Mouse (Mus musculus): ENCODE measurements around the gene Hoga1. TPM values are rescaled to one million over a fixed set of nuclear protein-coding genes. Genes with fewer than 3 reads are reported as not detected.

The Hoga1 gene
- polyA plus RNA-seq, 1 experiment from 2014 or later: 0.69 TPM

DNA sequence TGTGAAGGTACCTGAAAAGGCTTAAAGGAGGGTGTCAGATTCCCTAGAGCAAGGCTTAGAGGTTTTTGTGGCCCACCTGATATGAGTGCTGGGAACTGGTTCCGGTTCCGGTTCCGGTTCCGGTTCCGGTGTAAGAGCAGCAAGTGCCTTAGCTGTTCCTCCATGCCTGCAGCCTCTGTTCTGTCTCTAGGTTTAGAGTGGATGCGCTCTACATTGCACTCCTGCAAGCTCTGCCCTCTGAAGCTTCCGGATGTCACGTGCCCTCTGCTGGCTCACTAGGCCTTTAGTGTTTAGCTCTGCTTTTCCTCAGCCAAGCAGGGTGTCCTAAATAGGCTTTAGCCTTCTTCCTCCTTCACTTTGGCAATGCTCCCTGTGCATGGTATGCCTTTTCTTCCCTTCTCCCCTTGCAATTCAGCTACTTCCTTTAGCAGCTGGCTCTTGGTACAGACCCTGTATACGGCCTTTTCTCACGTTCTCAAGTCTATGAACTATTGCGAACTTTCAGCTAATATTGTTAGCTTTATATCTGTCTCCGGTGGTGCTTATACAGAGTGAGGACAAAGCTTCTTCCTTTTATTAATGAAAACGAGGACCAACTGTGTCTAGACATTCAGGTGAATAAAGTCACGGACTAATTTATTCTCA is 43.8 kb downstream of the Hoga1 start:
- H3K4me2 ChIP-seq: peak overlapping the region; percentile 73
- H3K36me3 ChIP-seq: peaks cover 8% of the 10 kb centered on the region; the same call in 1 of the 2 replicates
- H3K4me1 ChIP-seq (replicated peaks): peaks cover 24% of the 10 kb centered on the region
- H3K4me3 ChIP-seq: peak overlapping the region; percentile 86
- WGBS: 21% methylated on average over 14 of the region's 14 CpGs
- no peak for ATAC-seq (ENCODE audit: insufficient number of reproducible peaks, low FRiP score)
- H3K9ac ChIP-seq: no peak overlapping the region; the same call in 1 of the 2 replicates
- peak overlapping the region; percentile 89 for H3K27ac ChIP-seq (ENCODE audit: poor library complexity, severe bottlenecking)
- no peaks in the 10 kb centered on the region for H3K27me3 ChIP-seq (replicated peaks)
- H3K9me3 ChIP-seq (replicated peaks): no peaks in the 10 kb centered on the region

DNA sequence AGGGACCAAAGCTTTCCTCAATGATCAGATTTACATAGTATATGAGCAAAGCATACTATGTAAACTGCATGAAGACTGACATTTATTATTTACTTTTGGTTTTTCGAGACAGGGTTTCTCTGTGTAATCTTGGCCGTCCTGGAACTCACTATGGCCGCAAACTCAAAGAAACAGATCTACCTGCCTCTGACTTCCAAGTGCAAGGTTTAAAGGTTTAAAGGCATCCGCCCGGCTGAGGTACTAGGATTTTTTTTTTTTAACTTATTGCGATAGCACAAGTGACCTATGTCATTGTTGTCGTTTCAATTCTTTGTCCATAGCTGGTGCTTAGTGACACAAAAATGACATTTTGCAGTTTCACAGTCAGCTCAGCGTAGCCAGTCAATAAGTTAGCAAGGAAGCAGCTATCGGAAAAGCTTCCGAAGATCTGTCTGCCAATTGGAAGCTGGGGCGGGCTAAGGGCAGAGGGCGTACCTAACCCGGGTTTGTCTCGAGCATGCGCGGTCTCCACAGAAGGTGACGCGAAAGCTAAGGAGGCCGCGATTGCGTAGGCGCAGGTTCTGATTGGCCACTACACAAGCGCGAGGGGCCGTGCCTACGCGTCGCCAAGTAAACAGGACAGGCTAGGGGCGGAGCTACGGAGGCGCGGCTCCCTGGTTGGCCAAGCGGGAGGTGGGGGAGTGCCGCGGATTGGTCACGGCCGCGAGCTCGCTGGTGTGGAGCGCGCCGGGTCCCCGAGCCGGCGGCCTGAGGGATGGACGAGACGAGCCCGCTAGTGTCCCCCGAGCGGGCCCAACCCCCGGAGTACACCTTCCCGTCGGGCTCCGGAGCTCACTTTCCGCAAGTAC is 44.6 kb downstream of the Hoga1 start, which contains the start of gene Pi4k2a:
TSS of gene Pi4k2a (plus strand) at position 723 of the 848 bp plus-strand sequence.
- Histone ChIP-seq H3K4me3 (peak within 1 kb of the TSS; percentile 86), H3K36me3 (peaks cover 8% of the 10 kb centered on the region; the same call in 1 of the 2 replicates), H3K27me3 (replicated peaks) (no peaks in the 10 kb centered on the region), H3K4me2 (peak within 1 kb of the TSS; percentile 73), H3K9me3 (replicated peaks) (no peaks in the 10 kb centered on the region), H3K9ac (peak within 1 kb of the TSS; percentile 82), H3K4me1 (replicated peaks) (peaks cover 24% of the 10 kb centered on the region), H3K27ac (ENCODE audit: poor library complexity, severe bottlenecking) (peak within 1 kb of the TSS; percentile 89)
- peak; percentile 99 for ATAC-seq (ENCODE audit: insufficient number of reproducible peaks, low FRiP score)
- under 1% methylated on average over 55 of the region's 55 CpGs for WGBS

DNA sequence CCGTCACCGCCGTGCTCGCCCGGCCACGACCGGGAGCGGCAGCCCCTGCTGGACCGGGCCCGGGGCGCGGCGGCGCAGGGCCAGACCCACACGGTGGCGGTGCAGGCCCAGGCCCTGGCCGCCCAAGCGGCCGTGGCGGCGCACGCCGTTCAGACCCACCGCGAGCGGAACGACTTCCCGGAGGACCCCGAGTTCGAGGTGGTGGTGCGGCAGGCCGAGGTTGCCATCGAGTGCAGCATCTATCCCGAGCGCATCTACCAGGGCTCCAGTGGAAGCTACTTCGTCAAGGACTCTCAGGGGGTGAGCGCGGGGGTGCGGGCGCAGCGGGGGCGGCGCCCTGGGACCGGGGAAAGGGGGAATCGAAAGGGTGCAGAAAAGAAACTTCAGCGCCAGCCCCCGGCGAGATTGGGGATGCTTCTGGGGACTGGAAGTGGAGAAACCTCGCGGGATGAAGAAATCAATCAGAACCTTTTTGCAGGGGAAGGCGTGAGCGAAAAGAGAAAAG is 45.3 kb downstream of the Hoga1 start:
- H3K4me1 ChIP-seq (replicated peaks): peaks cover 21% of the 10 kb centered on the region
- under 1% methylated on average over 52 of the region's 52 CpGs for WGBS
- H3K27ac ChIP-seq (ENCODE audit: poor library complexity, severe bottlenecking): peak overlapping the region; percentile 89
- H3K9ac ChIP-seq: peak overlapping the region; percentile 82
- H3K27me3 ChIP-seq (replicated peaks): no peaks in the 10 kb centered on the region
- peak overlapping the region; percentile 73 for H3K4me2 ChIP-seq
- peak overlapping the region; percentile 86 for H3K4me3 ChIP-seq
- H3K9me3 ChIP-seq (replicated peaks): no peaks in the 10 kb centered on the region
- peaks cover 8% of the 10 kb centered on the region; the same call in 1 of the 2 replicates for H3K36me3 ChIP-seq
- ATAC-seq (ENCODE audit: insufficient number of reproducible peaks, low FRiP score): peak; percentile 72

DNA sequence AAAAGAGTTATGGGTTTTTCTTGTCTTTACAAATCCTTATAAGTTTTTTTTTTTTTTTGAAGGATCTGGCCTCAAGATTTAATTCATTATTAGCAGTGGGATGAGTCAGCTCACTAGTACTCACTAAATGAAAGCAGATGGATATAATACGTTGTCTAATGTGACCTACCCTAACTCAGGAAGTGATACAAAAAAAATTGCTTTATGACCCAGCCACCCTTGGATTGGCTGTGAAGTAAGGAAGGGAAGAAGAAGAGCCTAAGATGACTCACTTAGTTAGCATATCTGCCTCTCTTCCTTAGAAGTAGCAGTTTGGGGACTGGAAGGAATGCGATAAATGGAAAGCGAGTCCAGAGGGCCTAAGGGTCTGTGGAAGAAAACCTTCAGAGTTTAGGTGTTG is 54.0 kb downstream of the Hoga1 start:
- 77% methylated on average over 3 of the region's 3 CpGs for WGBS
- Histone ChIP-seq H3K36me3 (peaks cover 27% of the 10 kb centered on the region), H3K27ac (ENCODE audit: poor library complexity, severe bottlenecking) (no peak overlapping the region), H3K27me3 (replicated peaks) (no peaks in the 10 kb centered on the region), H3K9me3 (replicated peaks) (no peaks in the 10 kb centered on the region), H3K4me3 (no peak overlapping the region), H3K4me2 (no peak overlapping the region), H3K4me1 (replicated peaks) (no peaks in the 10 kb centered on the region; the same call in 1 of the 2 replicates), H3K9ac (no peak overlapping the region)
- no peak for ATAC-seq (ENCODE audit: insufficient number of reproducible peaks, low FRiP score)

DNA sequence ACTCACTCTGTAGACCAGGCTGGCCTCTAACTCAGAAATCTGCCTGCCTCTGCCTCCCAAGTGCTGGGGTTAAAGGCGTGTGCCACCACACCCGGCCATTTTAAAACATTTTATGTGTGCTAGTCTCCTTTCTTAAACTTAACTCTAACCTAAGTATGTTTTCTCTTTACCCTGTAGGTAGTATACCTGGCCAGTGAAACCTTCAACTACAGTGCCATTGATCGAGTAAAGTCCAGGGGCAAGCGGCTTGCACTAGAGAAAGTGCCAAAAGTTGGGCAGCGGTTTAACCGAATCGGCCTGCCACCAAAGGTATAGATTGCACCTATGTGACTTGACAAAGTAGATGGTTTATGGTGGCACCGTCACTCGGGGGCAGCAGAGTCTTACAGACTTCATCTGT is 59.3 kb downstream of the Hoga1 start:
- Histone ChIP-seq H3K4me2 (no peak overlapping the region), H3K9ac (no peak overlapping the region), H3K9me3 (replicated peaks) (no peaks in the 10 kb centered on the region), H3K36me3 (peaks cover 48% of the 10 kb centered on the region), H3K4me3 (no peak overlapping the region), H3K4me1 (replicated peaks) (no peaks in the 10 kb centered on the region), H3K27ac (ENCODE audit: poor library complexity, severe bottlenecking) (no peak overlapping the region), H3K27me3 (replicated peaks) (no peaks in the 10 kb centered on the region)
- no peak for ATAC-seq (ENCODE audit: insufficient number of reproducible peaks, low FRiP score)
- WGBS: 91% methylated on average over 9 of the region's 9 CpGs

DNA sequence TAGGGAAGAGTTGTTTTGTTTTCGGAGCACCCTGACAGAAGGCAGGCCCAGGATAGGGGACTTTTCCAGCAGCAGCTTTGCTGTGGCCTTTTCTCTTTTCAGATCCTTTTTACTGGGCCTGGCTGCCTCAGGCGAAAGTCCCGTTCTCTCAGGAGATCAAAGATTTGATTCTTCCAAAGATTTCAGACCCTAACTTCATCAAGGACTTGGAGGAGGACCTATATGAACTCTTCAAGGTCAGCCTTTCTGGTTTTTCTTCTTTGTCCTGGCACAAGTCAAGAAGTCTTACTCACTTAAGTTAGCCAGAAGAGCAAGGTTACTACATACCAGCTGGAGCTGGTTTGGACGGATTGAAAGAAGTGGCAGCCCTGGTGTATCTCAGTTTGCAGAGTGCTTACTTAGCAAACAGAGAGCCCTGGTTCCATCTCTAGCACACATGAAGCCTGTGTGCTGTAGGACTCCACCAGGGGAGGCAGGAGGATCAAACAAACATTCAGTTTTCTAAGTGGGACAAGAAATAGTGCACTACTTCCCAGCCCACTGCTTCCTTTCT is 70.4 kb downstream of the Hoga1 start:
- no peaks in the 10 kb centered on the region for H3K27me3 ChIP-seq (replicated peaks)
- H3K9me3 ChIP-seq (replicated peaks): no peaks in the 10 kb centered on the region
- no peak overlapping the region for H3K9ac ChIP-seq
- WGBS: 88% methylated on average over 4 of the region's 4 CpGs
- H3K27ac ChIP-seq (ENCODE audit: poor library complexity, severe bottlenecking): no peak overlapping the region
- peaks cover 64% of the 10 kb centered on the region for H3K36me3 ChIP-seq
- no peak overlapping the region for H3K4me3 ChIP-seq
- H3K4me2 ChIP-seq: no peak overlapping the region
- no peak for ATAC-seq (ENCODE audit: insufficient number of reproducible peaks, low FRiP score)
- H3K4me1 ChIP-seq (replicated peaks): no peaks in the 10 kb centered on the region

DNA sequence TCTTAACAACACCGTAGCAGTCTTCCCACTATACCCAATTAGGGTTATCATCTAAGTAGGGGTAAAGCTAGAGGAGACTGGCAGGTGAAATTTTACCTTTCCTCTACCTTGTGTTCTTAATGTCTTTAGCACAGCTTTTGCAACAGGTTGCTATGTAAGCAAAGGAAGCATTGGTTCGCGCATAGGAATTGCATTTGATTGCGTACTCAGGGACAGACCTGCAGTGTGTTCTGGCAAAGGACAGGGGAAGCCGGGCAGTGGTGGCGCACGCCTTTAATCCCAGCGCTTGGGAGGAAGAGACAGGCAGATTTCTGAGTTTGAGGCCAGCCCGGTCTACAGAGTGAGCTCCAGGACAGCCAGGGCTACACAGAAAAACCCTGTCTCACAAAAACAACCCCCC is 72.7 kb downstream of the Hoga1 start:
- Histone ChIP-seq H3K36me3 (peaks cover 83% of the 10 kb centered on the region), H3K9ac (no peak overlapping the region), H3K4me3 (no peak overlapping the region), H3K9me3 (replicated peaks) (no peaks in the 10 kb centered on the region), H3K27ac (ENCODE audit: poor library complexity, severe bottlenecking) (no peak overlapping the region), H3K4me2 (no peak overlapping the region), H3K27me3 (replicated peaks) (no peaks in the 10 kb centered on the region), H3K4me1 (replicated peaks) (no peaks in the 10 kb centered on the region)
- no peak for ATAC-seq (ENCODE audit: insufficient number of reproducible peaks, low FRiP score)
- WGBS: 94% methylated on average over 9 of the region's 9 CpGs

DNA sequence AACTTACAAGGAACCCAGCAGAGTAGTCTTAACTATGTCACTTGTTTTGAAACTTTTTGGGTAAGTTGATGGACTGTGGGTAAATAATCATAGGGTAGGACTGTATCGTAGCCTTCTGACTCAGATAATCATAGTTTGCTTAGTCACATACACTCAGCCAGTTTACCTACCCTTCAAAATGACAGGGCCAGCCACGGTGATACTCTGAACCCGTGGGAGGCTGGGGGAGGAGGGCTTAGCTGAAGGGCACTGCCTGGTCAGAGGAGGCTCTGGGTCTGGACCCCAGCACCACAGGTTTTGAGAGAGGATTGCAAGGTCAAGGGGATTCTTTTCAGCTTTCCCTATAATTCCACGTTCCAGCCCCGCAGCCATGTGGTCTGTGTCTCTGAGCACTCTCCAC is 73.2 kb downstream of the Hoga1 start:
- no peaks in the 10 kb centered on the region for H3K4me1 ChIP-seq (replicated peaks)
- 83% methylated on average over 5 of the region's 5 CpGs for WGBS
- no peaks in the 10 kb centered on the region for H3K9me3 ChIP-seq (replicated peaks)
- no peak overlapping the region for H3K27ac ChIP-seq (ENCODE audit: poor library complexity, severe bottlenecking)
- H3K4me2 ChIP-seq: no peak overlapping the region
- peaks cover 83% of the 10 kb centered on the region for H3K36me3 ChIP-seq
- no peaks in the 10 kb centered on the region for H3K27me3 ChIP-seq (replicated peaks)
- H3K4me3 ChIP-seq: no peak overlapping the region
- H3K9ac ChIP-seq: no peak overlapping the region
- no peak for ATAC-seq (ENCODE audit: insufficient number of reproducible peaks, low FRiP score)

DNA sequence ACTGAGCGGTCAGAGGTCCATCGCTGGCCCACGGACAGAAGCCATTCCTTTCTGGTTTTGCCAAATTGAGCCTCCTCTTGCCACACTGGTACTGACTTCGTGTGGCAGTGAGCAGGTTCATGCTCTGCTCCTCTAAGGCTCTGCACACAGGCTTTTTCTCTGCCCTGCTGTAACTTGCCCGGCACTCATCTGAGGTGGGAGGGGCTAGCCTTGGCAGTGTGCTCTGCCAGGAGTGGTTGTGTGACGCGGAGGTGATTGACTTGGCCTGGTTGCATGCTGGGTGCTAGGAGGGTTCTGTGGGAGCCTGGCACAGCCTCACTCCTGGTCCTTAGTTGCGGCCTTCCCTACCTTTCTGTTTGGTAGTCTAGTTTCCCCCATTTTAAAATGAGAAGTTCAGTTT is 75.0 kb downstream of the Hoga1 start:
- H3K4me1 ChIP-seq (replicated peaks): peaks cover 9% of the 10 kb centered on the region; the same call in 1 of the 2 replicates
- H3K27me3 ChIP-seq (replicated peaks): no peaks in the 10 kb centered on the region
- no peaks in the 10 kb centered on the region for H3K9me3 ChIP-seq (replicated peaks)
- no peak overlapping the region for H3K27ac ChIP-seq (ENCODE audit: poor library complexity, severe bottlenecking)
- H3K9ac ChIP-seq: no peak overlapping the region
- ATAC-seq (ENCODE audit: insufficient number of reproducible peaks, low FRiP score): no peak
- H3K4me3 ChIP-seq: no peak overlapping the region
- no peak overlapping the region for H3K4me2 ChIP-seq
- whole genome bisulfite sequencing: 91% methylated on average over 8 of the region's 8 CpGs
- peaks cover 89% of the 10 kb centered on the region for H3K36me3 ChIP-seq
